Mouse (Mus musculus): ENCODE measurements around the gene Glis3. TPM values are rescaled to one million over a fixed set of nuclear protein-coding genes. Genes with fewer than 3 reads are reported as not detected.

The Glis3 gene
- under 1 TPM; 0.05 to 0.33 TPM for polyA plus RNA-seq (2017; shearing (Covaris generic))

DNA sequence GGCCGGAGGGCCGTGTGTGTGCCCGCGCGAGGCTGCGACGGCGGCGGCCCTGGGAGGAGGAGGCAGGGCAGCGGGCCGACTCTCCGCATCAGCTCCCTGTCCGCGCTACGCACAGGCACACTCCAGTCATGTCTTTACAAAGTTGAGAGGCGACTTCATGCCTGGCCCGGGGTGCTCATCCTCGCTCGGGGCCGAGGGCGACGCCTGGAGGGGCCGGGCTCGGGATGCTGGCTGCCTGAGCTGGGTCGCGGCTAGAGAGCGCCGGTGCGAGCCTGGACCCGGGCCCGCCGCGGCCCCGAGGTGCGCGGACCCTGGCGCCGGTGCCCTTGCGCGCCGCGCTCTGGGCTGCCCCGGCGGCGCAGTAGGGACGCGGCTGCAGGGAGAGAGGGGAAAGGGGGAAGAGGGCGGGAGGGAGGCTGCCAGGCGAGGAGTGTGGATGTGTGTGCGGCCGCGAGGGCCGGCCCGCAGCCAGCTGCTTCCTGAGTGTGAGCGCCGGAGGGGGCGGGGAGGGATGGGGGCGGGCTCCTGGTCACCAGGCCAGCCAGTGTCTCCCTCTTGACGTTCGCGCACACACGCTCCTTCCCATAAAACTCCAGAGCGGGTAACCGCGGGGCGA, at the start of gene Glis3:
Glis3 (minus strand) TSS at position 302 of the 616 bp plus-strand sequence.
- no peak for ATAC-seq

DNA sequence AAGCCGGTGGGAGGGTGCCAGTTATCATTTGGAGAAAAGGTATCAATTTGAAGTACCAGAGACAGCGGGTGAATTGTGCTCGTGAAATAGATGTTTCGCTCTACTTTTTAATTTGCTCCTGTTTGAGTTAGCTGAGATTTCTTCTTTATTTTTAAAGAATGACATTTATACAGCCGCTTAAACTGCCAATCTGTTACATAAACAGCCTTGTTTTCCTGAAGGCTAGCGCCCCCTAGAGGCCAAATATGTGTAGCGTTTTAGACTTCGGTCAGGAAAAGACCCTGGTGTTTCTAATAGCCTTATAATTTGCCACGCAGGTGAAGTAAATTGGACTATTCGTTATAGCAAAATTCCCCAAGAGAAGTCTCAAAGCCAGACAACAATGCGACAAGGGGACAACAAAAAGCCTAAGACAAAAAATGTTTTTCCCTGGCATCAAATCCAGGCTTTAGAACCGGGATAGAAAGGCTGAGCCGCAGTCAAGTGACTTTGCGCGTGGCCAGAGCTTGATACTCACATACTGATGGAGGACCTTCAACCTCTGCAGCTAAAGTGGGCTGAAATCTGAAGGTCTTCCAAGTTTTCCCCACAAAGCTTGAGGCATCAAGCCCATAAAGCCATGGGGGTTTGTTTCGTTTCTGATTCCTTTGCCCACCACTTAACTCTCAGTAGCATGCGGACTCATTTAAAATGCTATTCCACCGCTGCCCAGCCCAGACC, 46.4 kb upstream of the Glis3 start:
- no peak for ATAC-seq

DNA sequence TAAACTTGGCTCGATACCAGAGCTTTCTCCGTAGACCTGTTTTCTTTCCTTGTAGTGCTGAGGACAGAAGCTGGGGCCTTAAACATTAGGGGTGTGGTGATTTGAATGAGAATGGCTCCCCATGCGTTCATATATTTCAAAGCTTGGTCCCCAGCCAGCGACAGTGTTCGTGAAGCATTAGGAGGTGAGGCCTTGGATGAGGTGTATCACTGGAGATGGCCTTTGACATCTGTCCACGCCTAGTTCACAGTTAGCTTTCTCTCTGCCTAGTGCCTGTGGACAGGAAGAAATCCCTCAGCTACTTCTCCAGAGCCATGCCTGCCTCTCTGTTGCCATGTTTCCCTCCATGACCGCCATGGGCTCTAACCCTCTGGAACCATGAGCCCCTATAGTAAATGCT, 44.8 kb upstream of the Glis3 start:
- ATAC-seq, result no peak

DNA sequence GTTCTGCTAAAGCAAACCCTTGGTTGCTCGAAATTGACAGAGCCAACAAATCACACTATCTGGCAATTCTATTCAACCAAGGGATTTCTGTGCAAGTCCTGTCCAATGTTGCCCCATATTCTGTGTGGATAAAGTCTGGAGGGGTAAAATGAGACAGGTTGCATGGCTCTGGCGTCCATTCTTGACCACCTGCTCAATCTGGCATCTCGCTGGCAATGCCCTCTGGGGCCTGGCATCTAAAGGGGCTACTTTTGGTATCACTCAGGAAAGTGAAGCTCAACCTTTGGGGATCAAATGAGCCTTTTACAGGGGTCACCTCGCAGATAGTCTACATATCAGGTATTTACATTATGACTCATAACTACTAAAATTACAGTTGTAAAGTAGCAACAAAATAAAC, 42.7 kb upstream of the Glis3 start:
- no peak for ATAC-seq

DNA sequence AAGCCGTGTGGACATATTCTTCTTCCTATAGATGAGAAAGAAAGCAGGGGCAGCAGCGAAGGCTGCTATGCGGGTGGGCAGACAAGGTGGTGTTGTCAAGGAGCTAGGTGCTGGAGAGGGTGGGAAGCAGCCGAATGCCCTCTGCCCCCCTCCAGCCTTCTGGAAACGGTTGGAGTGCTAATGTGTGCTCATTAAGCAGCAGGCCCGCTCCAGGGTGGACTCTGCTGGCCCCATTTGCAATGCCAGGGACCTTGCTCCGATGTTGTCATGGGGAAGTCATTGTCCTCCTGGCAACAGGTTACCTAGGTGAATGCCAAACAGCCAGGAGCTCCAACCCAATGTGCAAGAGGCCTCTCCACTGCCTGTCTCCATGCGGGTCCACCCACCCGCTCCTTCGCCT, 42.0 kb upstream of the Glis3 start:
- no peak for ATAC-seq

DNA sequence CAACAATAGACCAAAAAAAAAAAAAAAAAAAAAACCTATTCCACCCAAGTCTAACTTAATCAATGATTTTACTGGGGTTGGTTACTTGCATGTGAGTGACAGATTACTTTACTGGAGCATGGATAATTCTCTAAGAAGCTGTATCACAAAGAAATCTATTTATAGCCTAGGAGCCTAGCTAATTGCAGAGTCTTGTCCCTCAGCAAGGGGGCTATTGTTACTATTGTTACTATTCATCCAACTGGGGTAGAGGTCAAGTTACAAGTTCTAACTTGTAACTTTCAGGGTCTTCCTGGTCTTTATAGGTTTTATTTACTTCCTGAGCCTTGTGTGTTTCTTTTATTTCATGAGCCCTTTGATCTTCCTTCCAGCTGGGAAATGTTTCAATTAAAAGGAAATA, 40.1 kb upstream of the Glis3 start:
- ATAC-seq, result no peak

DNA sequence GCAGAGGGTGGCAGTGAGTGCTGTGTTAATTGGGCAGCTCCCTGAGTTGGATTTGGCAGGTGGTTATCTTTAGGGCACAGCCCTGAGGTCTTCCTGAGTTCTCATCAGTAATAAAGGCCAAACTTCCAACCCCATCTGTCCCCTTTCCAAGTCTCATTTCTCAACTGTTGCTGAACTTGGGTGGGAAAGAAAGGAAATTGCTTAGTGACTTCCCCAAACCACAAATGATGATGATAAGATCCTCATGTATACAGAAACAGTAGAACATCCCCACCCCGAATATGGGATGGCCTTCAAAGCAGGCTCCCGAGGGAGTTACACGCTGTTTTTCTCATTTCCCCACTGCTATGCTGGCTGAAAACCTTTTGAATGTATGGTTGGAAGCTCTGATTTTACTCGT, 34.8 kb upstream of the Glis3 start:
- no peak for ATAC-seq

DNA sequence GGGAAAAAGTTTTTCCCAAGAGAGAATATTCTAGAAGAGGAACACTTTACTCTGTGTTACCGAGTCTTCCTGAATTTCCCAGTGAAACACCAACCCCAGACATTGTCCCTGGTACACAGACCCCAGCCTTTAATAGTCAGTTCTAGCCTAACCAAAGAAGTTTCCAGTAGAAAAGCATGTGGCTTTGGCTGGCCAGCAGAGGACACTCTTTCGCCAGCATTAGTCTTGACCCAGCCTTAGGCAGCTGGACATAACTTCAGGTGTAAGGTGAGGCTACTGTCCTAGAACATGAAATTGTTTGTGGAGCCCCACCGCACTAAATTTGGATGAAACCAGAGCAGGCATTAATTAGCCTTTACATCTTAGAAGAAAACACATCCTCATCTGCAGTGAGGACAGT, 17.8 kb upstream of the Glis3 start:
- no peak for ATAC-seq

DNA sequence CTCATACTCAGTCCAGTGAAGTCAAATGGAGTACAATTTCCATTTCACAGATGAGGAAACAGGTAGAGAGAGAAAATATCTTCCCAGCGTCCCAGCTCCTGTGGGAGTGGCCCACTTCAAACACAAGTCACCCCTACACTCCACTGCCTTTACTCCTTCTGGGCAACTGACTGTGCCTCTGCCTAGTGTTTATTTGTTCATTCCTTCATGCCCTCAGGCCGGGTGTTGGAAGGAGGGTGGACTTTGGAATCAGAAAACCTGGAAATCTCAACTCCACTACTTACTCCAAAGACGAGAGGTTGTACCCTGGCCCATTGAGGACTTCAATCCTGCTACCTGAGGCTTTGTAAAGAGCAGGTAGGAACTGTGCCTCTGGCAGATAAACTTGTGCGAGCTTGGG, 6.5 kb upstream of the Glis3 start:
- no peak for ATAC-seq

DNA sequence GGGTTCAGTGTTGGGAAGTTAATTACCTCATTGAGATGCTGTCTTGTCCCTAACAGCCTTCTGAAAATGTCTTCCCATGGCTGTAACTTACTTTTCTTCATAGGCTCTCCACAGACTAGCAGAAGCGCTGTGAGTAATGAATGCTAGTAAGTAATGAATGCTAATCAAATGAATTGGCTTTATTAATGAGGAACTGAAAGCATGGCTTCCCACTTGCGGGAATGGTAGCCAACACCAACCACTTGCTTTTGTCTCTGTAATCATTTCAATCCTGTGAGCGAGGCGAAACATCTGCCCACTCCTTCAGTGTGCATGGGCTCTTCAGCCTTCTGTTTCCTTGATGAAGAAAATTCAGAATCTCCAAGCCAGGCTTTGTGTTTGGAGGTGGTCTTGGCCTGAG, 5.6 kb upstream of the Glis3 start:
- no peak for ATAC-seq

DNA sequence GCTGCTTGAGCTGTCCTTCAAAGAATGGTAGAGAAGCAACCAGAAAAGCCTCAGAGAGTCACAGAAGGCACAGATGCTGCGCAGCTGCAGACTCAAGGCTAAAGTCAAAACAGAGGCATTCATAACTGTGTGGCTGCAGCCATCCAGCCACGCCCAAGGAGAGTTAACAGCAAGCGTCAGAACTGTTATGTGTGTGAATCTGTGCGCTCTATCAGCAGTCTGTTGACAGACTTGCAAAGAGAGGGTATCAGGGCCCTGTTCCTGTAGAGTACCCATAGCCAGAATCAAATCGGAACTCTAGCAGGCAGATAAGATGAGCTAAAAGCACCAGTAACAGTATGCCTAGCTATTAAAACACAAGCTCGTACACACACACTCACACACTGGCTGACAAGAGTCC, 4.5 kb upstream of the Glis3 start:
- ATAC-seq, result no peak

DNA sequence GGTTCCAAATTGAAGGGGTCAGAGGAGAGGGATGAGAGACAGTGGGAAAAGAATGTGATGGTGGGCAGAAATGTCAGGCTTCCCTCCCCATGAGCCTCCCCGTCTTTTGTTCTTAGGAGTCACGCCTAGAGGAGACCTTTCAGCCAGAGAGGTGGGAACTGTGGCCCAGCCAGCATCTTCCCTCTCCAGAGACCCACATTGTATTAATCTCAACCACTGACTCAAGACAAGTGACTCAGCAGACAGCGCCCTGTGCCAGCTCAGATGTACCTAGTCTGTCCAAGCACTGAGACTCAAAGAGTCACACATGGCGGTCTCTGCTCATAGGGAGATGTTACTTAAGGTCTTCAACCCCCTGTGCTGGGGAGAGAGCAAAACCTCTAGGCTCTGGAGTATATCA, 3.5 kb upstream of the Glis3 start:
- ATAC-seq, result no peak

DNA sequence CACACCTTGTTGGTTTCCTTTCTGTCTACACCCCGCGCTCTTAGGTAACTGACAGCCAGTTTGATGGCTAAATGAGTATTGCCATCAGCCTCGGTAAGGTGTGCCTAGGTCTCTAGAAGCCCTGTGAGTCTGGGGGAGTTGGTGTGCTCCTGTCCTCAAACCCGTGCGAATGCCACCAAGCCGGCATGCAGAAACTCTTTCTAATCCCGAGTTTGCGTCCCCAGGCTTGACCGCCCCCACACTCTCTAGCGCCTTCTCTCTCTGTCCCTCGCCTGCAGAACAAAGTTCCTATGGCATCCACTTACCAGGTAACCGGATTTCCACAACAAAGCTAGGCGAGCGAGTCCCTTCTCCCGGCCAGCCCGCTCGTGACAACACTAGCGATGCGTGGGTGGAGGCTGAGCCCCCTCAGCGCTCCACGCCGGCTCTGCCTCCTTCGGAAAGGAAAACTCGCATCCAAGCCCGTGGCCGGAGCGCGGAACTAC, 544 bp downstream of the Glis3 start:
- ATAC-seq, result no peak

DNA sequence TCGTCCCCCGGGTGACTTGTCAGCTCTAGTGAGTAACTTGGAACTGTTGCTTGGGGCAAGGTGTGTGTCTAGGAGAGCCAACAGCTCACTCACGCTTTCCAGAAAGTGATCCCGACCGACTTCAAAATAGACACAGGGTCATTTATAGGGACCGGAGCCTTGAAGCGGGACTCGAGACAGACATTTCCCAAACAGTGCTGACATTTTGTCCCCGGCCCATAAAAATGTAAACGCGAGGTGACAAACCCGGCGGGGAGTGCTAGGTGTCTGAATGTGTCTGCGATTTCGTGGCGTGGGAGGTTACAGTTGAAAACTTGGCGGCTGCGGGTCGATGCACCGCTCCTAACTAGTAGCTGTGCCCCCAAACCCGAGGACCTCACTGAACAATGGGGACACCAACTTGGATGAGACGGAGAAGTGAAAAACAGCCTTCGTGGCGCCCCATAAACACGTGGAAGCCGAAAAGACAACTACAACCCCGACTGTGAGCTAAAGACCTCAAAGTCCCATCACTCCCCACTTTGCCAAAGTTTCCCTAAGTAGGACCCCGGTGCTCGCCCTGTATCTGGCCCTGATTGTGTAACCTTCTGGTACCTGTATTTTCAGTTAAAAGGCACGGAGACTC, 1.1 kb downstream of the Glis3 start:
- no peak for ATAC-seq

DNA sequence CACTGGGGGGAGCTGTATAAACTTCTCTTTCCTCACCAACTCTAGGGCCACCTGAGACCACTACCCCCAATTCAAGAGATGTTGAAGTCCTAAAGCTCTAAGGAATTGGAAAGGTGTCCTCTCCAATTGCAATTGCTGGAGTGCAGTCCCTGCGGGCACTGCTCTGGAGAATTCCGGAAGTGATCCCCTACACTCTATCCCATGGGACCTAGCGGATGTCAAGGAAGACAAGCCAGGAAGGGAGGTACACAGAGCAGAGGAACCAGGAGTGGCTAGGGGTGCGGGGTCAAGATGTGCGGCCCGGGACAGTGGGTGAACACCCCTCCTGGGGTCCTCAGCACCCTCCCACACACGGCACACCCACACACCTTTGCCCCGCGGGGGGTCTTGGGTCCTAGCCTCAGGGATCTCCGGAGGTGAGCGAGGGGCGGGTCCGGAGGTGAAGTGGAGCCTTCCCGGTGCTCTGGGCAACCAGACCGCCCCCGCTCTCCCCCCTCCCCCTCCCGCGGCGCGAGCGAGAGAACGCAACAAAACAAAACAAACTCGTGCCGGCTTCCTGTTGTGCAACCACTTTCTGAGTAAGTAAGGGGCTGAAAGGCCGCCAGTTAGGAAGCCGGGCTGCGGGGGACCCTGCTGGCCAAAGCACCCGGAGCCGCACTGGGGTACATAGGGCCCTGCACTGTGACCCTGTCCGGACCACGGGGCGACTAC, 2.0 kb downstream of the Glis3 start:
- ATAC-seq, result no peak

DNA sequence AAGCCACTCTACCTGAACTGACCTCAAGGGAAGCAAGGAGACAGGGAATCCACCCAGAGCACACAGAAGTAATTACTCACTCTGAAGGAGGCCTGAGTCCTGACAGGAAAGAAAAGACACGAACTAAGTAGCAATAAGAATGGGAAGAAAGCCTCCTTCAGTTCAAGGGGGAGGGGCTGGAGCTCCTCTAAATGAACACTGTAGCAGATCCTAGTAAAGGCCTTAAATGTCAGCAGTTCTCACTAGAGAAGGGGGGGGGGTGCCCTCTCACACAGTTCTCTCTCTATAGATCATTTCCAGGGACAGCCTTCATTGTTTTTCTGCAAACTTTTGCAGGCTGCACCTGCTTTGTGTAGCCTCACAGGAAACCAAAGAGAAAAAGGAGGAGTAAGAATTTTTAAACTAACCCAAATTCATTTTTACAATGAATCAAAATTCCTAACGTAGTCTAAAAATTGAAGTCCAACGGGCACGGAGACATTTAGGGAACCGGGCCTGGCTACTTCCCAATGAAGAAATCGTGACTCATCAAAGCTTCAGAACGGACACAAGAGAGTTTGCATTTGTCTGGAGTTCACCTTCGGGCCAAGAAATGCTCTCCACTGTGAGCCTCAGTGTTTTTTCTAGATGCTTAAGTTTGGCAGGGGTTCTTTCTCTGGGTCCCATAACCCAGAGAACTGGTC, 2.7 kb downstream of the Glis3 start:
- ATAC-seq, result no peak

DNA sequence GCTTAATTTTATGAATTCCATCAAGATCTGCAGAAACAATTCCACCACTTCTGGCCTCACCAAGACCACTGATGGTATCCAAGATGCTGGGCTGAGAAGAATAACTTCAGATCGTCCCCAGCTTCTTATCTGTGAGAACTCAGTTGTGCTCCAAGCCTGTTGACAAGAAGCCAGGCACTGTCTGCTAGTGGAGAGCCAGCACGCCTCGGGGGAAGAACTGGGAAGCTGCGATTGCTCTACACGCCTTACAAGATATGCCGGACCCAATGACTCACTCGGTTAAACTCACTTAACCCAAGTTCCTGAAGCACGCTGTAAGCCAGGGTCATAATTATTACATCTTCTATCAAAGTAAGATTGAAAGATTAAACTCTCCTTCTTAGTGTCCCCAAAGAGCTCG, 16.1 kb downstream of the Glis3 start:
- ATAC-seq, result no peak

DNA sequence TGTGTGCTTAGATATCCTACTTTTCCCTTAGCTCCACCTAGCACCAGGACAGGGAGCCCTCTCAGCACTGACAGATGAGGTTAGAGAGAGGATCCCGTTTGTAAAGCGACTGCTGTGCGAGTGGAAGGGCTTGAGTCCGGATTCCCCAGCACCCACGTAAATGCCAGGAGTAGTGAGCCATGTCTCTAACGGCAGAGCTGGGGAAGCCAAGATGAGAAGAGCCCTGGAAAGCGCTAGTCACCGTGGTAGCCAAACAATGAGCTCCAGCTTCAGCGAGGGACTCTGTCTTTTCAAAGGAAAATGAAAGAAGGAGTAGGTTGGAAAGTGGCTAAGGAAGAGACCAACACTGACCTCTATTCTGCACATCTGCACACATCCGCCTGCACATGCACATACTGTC, 16.7 kb downstream of the Glis3 start:
- ATAC-seq, result no peak

DNA sequence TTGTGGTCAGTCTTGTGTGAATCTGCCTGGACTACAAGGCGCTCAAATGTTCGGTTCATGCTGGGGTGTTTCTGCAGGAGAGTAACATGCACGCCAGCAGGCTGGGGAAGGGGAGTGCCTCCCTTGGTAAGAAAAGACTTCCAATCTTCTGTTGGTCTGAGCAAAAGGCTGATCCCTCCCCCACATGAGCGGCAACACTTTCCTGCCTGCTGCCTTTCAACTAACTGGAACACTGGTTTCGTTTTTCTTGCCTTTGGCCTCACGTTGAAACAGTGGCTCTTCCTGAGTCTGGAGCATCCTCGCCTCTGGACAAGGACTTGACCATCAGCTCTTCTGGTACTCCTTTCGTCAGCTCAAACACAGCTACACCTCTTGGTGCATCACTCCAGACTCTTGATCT, 17.4 kb downstream of the Glis3 start:
- ATAC-seq, result no peak

DNA sequence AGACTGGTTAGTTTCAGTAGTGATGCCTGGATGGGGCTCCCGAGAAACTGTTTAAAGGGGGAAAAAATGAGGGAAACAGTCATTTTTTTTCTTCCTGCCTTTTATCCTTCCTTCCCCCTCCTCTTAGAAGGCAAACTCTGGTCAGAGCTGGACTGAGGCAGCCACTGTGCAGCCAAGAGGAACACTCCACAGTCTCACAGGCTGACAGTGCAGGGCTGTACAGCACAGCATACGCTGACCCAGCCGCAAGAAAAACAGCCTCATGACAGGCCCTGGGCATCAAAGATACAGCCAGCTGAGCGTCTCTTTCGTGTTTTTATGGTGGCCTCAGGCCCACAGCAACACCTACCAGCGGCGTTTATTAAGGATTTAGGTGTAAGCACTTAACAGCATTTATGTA, 19.0 kb downstream of the Glis3 start:
- ATAC-seq, result no peak

DNA sequence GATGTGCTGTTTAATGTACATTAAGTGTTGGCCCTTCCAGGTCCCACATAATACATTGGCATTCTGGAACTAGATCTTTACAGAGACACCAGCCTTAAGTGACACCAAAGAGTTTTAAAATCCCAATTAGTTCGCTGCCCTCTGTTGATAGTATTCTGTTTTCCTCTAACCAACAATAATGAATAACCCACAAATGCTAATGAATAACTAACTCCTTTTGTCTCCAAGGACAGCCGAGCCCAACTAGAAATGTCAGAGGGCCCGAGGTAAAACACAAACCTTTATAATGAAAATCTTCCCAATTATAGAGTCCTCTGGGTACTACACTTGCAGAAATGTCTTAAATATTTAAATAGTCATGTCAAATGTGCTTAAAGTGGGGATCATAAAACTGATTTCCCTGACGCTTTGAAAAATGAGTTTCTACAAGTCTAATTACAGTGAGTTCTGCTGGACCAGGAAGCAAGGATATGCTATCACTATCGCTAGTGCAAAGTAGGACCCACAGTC, 22.1 kb downstream of the Glis3 start:
- no peak for ATAC-seq

DNA sequence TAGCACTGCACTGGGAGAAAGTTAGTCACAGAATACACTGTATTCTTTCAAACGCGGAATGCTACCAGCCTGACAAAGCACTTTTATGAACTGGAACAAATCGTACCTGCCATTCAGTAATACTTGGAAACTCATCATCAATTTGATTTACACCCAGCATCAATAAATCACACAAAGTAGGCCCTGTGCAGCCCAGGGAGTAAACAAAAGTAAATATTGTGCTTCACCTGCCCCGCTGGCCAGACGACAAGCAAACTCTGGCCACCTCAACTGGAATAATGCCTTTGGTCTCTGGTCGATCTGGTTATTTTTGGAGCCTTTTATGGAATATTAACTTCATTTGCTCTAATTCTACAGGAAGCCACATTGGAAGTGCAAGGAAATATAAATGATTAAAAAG, 23.0 kb downstream of the Glis3 start:
- ATAC-seq, result no peak

DNA sequence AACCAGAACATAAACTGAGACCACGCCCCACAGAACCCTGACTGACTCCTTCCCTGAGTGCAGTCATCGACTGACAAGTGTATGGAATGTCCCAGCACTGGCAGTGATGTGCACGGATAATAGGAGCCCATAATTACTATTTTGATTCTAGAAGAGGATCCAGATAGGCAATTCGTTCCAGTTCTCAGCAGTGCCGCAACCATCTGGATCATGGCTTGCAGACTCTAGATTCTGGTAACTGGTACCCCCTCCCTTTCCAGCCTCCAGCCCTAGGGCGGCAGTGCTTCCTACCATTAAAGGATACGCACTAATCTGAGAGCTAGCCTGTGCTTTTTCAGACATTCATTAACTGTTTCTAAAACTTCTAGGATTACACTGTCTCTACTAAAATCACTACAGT, 24.7 kb downstream of the Glis3 start:
- no peak for ATAC-seq

Measured in CD4-positive, CD25-positive, alpha-beta regulatory T cell, adult 4 months (primary cell).